Mouse (Mus musculus) ES-Bruce4 (cell line): ENCODE measurements around the gene Nek1.

Experiments
- EP300 ChIP-seq: IDR thresholded peaks from 2 replicates; pipeline ENCODE4 v1.6.1; 2011; ENCODE audit warnings: low read depth, low read length; ENCODE audit not compliant: insufficient read depth
- POLR2A ChIP-seq: IDR thresholded peaks from one replicate; pipeline ENCODE4 v1.8.1; 2011; ENCODE audit warnings: low read length; ENCODE audit not compliant: insufficient read depth

DNA sequence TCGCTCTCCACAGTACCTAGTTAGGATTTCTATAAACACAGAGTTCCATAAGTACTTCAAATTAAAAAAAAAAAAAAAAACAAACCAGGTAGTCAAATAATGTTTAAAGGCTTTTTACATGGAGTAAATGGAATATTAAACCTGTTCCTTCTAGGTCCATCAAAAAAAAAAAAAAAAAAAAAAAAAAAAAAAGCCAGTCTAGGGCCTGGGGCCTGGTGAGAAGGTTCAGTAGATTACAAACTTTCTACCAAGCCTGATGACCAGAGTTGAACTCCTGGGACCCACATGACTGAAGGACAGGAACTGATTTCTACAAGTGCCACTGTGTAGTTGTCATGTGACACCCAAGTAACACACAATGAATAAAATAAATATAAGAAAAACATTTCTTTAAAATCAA lies 41.2 kb upstream of the Nek1 start:
- TF ChIP-seq POLR2A = no peak
- TF ChIP-seq EP300 = no peak
